Mouse (Mus musculus): ENCODE results near the gene Zfp277.
A peak's percentile ranks its signal among the peaks of the same experiment; 100 is the strongest.

Zfp277 gene

DNA sequence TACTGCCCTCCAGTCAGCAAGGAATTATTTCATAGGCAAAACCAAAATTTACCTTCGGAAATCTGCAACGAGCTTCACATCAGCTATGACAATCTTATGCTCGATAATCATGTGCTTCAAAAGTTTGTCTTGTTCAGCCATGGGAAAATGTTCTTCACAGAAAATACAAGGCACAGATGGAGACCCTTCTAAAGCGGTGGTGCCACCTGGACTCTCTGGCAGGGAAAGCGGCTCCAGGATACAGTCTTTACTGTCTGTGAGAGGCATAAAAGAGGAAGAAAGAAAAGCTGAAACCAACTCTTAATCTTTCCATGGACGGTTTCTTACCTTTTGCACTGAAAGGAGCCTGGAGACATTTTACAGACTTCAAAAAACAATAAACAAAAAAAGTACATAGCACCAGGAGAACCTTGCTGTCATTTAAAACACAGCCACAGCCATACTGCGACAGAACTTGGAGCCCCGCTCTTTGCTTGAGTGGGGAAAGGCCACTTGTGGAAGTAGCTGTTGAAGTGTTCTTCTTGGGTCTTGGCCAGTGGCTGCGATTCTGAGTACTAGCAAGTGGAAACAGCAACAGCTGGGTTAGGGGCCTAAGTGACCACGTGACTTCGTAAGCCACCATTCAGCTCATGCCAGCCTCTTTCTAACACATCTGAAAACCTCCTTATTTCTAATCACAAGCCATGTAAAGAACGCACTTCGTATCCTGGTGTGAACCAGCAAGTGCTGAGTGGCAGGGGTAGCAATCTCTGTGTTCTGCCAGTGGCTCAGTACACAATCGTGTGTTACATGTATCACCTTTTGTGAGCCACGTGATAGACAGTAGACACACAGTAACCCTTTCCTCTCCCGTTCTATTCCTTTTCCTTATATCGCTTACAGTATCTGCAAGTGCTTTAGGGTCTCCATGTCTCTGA, 66.8 kb downstream of the Zfp277 start:
- no peak for DNase-seq (ENCODE audit: low spot score in 2 of 2)

GRCm38 (mm10) chr12:40351879-40352278, 93.8 kb downstream of the Zfp277 start:
- no peak for DNase-seq (ENCODE audit: low spot score in 2 of 2)

GRCm38 (mm10) chr12:40348251-40348650, 97.5 kb downstream of the Zfp277 start:
- no peak for DNase-seq (ENCODE audit: low spot score in 2 of 2)

DNA sequence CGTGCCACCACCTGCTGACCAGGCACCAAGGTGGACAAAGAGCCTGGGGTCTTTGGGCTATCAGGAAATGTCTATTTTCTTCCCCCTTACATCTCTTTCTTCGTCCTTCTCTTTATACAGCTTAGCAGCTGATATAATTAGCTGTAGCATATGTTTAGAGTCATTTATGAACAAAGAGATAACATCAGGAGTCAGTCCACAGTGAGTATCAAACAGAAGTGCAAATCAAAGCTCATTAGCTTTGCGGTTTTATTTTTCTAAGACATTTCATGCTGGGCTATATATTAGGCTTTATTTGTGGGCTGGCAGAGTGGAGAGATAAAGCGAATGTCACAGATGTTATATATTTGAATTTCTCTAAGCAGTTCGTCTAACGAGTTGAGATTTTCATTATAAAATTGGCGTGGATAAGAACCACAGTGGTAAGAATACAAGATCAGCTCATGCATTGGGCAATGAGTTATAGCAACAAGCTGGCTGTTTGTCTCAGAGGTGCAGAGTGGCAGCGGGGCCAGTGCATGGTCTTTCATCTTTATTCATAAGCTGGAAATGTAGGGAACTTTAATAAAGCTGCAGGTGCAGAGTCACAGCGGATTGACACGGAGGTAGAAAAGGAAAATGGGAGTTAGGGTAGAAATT, 98.5 kb downstream of the Zfp277 start:
- DNase-seq (ENCODE audit: low spot score in 2 of 2) = no peak

DNA sequence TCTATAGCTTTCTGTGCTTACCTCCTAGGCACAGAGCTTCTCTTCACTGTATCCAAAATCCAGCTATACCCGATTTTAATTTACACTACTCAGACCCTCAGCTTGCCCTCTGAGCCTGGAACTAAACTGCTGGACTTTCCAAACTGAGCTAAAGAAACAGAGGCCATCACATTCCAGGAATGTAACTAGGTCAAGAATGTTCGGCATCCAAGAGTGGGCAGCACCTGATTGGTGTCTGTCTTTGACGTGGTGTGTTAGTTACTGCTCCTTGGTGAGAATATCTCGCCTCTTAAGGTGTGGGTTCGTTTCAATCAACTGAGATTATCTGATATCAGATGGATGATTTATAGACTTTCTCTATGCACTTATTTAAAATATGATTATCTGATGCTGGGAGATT, 104.3 kb downstream of the Zfp277 start:
- no peak for DNase-seq (ENCODE audit: low spot score in 2 of 2)

- DNase-seq (ENCODE audit: low spot score in 2 of 2) = no peak
Measured at GRCm38 (mm10) chr12:40335303-40335702, 110.4 kb downstream of the Zfp277 start.

DNA sequence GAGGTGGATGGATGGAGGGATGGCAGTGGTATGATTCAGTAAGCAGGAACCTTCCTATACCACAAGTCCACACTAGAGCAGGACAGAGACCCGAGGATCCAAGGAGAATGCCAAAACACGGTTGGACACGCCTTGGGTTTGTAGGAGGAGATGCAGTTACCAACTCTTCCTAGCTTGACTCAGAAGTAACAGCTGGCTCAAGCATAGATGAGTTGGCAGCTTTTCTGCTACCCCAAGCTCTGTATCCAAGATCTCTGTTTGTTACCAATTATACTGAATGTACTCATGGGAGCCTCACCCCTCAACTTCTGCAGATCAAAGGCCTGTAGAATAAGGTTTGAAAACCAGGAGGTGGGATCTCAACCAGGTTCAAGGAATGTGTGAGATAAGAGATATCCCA, 114.2 kb downstream of the Zfp277 start:
- no peak for DNase-seq (ENCODE audit: low spot score in 2 of 2)

GRCm38 (mm10) chr12:40327012-40327660, 118.6 kb downstream of the Zfp277 start:
- DNase-seq (ENCODE audit: low spot score in 2 of 2) = no peak

DNA sequence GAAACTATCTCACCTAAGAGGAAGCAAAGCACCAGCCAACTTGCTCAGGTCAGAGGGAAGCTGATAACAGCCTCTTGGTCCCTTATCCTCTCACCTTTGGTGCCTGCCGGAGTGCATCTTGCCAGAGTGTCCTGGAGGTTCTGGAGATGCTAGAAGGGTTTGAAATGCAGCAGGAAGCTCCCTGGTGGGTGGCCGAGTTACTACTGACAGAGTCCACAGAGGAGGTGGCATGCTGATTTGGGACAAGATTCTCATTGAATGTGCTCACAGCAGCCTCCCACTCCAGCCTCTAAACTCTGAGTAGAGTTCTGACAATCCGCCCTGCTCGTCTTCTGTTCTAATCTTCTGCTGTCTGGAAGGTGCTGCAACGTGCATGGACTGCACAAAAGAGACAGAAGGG, 120.1 kb downstream of the Zfp277 start:
- DNase-seq (ENCODE audit: low spot score in 2 of 2) = peak; percentile 11 to 21

DNA sequence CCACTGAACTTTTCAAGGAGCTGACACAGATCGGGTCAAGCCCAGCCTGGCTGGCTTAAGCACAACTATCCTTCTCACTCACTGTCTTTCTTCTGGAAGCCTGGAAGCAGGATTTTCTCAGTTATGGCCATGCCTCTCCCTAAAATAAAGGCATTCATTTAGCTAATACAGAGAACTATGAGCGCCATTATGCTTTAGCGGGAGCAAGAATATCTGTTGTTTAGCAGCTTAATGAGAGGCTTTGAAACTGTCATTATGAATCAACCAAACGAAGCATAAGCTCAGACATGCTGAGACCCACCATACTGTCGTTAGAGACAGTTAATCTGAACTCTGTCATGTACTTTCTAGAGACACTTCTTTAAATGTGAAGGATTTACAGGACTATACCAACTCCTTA, 120.9 kb downstream of the Zfp277 start:
- no peak for DNase-seq (ENCODE audit: low spot score in 2 of 2)

DNA sequence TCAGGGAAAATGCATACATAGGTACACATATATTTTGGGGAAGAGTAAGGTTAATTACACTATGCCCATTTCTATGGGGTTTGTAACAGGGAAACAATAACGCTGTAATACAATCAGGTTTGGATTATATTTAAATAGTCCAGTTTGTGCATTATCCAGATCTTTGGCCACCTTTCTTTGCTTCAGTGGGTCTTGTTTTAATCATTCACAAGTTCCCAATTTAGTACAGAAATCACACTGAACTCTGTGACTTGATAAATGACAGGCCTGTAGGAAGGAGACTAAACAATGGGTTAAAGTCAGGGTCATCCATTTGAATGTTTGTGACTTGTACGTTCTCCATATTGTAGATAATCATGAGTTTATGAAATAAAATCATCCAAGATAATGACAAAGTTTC, 130.6 kb downstream of the Zfp277 start:
- no peak for DNase-seq (ENCODE audit: low spot score in 2 of 2)

DNA sequence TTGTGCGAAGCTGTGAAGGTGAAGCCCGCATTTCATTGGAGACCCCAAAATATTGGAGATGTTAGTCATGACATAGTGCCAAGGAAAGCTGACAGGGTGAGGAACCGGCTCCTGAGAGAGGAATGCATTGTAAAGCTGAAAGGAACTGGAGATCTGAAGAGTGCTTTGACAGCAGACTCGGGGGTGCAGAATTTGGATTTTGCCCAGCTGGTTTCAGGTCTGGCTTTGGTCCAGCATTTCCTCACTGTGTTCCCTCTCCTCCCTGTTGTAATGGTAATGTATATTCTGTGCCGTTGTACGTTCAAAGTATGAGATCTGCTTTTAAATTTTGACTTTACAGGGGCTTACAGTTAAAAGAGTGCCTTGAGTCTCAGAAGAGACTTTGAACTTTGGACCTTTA, 141.7 kb downstream of the Zfp277 start:
- no peak for DNase-seq (ENCODE audit: low spot score in 2 of 2)

DNA sequence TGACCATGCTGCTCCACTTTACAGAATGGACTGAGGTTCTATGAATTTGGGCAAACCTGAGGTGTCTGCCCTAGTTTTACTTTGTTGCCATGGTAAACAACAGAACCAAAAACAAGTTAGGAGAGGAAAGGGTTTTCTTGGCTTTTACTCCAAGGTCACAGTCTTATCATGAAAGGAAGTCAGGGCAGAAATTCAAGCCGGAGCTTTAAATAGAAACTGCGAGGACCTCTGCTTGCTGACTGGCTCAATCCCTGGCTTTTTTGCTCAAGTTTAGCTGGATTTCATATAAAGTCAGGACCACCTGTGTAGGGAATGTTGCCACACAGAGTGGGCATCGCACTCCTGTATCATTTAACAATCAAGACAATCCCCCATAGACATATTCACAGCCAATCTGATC, 147.1 kb downstream of the Zfp277 start:
- DNase-seq (ENCODE audit: low spot score in 2 of 2) = no peak

GRCm38 (mm10) chr12:40286539-40286938, 159.2 kb downstream of the Zfp277 start:
- DNase-seq (ENCODE audit: low spot score in 2 of 2) = no peak

DNA sequence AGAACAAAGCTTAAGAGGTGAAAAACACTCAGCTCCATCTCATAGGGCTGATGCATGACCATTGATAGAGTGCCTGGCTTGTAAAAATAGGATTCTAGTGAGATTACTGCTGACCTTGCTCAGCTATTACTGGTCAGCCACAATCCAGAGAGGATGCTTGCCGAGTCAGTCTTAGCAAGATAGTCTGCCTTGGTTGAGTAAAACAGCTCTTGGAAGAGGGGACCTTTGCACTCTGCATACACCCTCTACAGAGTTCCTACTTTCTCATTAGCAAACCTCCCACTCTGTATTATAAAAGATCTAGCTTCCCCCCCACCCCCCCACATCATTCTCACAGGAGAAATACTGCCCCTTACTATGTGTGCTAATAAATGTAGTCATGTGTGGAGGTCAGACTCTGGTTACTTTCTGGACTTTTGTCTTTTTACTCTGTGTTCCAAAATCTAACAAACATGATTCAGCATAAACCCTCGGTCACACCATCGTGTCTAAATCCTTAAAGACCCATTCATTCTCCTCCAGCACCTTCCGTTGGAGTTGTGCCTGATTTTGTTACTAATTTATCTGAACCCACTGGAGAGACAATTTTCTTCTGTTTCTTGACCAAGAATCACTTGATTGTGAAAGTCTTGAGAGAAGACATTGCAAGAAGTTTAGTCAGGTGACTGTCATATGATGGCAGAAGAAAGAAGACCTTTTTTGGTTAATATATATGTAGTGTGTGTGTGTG, 164.9 kb downstream of the Zfp277 start:
- DNase-seq (ENCODE audit: low spot score in 2 of 2) = no peak

GRCm38 (mm10) chr12:40277581-40277980, 168.1 kb downstream of the Zfp277 start:
- no peak for DNase-seq (ENCODE audit: low spot score in 2 of 2)

GRCm38 (mm10) chr12:40274931-40275330, 170.8 kb downstream of the Zfp277 start:
- no peak for DNase-seq (ENCODE audit: low spot score in 2 of 2)

DNA sequence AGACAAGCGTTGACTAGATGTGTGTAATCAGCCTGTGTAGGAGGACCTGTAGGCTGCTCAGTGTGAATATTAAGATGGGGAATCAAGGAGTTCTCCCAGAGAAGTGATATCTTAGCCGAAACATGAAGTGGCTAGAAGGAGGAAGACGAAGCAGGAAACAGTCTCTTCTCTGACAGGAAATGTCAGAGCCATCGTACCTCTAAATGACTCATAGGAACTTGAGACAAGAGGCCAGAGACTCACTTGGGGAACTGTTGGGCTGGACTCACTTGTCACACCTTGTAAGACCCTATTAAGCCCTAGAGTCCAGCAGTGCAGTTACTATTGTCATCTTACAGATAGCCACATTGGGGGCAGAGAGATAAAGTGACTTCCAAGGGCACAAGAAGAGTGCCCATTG, 172.4 kb downstream of the Zfp277 start:
- DNase-seq (ENCODE audit: low spot score in 2 of 2) = no peak

- DNase-seq (ENCODE audit: low spot score in 2 of 2) = no peak
Measured at GRCm38 (mm10) chr12:40272710-40273109, 173.0 kb downstream of the Zfp277 start.

DNA sequence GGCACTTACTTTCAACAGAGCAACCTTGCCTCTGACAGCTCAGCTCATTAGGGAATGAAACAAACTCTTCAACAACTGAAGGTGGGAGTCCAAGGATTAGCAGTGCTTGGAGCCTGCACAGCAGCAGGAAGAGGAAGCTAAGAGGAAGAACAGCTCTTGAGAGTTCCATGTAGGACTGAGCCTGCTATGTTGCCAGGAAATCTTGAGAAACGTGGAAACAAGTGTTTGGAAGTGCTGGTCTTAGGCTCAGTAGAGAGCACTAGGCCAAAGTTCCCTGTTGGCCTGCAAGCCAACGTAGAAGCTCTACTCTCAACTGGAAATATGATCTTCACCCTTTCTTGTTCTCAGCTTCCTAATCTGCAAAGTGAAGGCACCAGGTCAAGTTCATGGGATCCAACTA, 177.4 kb downstream of the Zfp277 start:
- no peak for DNase-seq (ENCODE audit: low spot score in 2 of 2)

All from right cerebral cortex, adult 2 months (tissue).